Mouse (Mus musculus) CD4-positive, CD25-positive, alpha-beta regulatory T cell, adult 4 months (primary cell): ENCODE results near the gene Foxp1. TPM values are rescaled to one million over a fixed set of nuclear protein-coding genes. Genes with fewer than 3 reads are reported as not detected.

Experiments used
- ATAC-seq: one replicate; pipeline ENCODE4 v1.8.0; 2017
- polyA plus RNA-seq, 2 experiments: library from polyadenylated mRNA; unstranded; fragments of 100-300 nt; shearing (Covaris generic); gene quantifications; one replicate each; pipeline ENCODE4 v1.2.1; 2017

The Foxp1 gene
- polyA plus RNA-seq, 2 experiments from 2014 or later = 275 to 341 TPM

GRCm38 (mm10) chr6:99204052-99204779 is 318.3 kb downstream of the Foxp1 start:
- ATAC-seq = no peak

- ATAC-seq = no peak
These were observed 319.3 kb downstream of the Foxp1 start for GRCm38 (mm10) chr6:99203231-99203630.

GRCm38 (mm10) chr6:99202781-99203180 is 319.7 kb downstream of the Foxp1 start:
- ATAC-seq = no peak

- peak; percentile 11 for ATAC-seq
These were observed 321.2 kb downstream of the Foxp1 start for GRCm38 (mm10) chr6:99201271-99201705.

DNA sequence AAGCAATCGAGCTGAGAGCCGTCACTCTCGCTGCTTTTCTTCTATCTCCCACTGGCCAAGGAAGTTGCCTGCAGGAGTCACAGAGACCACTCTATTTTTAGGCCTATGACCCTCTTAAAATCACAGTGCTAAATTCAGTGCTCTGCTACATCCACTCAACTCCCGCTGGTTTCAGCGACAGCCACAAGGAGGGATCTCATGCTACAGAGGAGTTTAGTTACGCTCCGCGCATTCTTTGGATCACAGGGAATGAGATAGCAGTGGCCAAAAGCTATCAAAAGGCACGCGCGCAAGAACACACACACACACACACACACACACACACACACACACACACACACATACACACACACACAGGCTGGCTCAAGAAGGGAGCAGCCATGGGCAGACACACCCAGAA is 321.9 kb downstream of the Foxp1 start:
- peak; percentile 39 for ATAC-seq

- no peak for ATAC-seq
These were observed 323.2 kb downstream of the Foxp1 start for GRCm38 (mm10) chr6:99199277-99199676.

- no peak for ATAC-seq
These were observed 328.8 kb downstream of the Foxp1 start for GRCm38 (mm10) chr6:99193697-99194096.

DNA sequence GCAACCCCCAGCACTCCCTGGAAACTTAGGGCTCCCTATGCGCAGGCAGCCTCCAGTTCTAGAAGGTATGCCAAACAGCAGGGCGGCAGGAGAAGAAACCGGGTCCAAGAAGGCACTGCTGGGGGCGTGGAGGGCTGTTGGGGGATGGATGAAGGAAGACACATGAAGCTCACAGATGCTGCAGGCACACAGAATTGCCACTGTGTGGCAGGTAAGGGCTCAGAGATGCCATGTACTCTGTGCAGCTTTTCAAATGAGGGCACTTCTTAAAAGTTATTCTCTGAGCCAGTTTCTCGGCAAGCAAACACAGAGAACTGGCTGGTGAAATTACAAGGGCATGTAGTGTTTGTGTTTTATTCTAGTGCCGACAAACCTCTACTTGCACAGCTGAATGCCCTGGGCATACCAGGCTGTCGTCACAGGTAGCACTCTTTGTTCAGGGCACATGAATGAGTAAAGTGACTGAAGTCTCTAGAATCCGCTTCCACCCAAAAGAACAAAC is 330.8 kb downstream of the Foxp1 start:
- ATAC-seq = peak; percentile 35

DNA sequence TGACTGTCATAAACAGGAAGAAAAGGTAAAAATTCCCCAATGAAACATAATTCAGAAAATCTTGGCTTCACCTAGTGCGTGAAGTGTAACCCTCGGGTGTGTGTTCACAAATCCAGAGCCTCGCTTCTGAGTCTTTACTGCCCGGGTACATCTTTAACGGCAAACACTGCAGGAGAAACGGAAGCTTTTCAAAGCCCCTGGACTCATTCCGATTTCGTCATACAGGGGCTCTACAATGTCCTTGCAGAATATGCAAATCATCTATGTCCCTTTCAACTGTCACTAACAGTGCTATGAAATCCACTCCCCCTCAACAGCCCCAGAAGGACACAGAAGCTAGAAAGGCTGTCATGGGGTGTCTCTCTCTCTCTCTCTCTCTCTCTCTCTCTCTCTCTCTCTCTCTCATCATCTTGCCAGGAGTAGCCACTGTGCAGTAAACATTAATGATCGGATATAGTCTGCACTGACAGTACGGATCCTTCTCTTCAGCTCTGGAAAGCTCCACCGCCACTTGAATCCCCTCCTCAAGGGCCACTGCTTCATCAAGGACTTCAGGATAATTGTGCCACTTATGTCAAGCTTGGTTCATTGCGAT is 331.4 kb downstream of the Foxp1 start:
- ATAC-seq = no peak

DNA sequence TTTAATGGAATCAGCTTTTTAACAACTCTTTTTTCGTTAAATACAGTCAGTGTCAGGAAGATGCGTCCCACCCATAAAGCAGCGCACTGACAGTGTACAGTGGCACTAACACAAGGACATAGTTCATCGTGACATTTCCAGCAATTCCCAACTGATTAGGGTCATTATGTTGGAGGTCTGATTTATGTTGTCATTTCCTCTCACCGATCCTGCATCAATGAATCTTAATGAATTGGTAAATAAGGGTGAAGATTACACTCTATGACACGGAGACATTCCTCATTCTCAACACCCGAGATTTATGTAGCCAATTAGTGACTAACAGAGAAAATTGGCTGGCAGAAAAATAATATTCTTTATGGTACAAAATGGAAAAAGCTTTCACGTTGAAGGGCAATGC is 332.6 kb downstream of the Foxp1 start:
- no peak for ATAC-seq

DNA sequence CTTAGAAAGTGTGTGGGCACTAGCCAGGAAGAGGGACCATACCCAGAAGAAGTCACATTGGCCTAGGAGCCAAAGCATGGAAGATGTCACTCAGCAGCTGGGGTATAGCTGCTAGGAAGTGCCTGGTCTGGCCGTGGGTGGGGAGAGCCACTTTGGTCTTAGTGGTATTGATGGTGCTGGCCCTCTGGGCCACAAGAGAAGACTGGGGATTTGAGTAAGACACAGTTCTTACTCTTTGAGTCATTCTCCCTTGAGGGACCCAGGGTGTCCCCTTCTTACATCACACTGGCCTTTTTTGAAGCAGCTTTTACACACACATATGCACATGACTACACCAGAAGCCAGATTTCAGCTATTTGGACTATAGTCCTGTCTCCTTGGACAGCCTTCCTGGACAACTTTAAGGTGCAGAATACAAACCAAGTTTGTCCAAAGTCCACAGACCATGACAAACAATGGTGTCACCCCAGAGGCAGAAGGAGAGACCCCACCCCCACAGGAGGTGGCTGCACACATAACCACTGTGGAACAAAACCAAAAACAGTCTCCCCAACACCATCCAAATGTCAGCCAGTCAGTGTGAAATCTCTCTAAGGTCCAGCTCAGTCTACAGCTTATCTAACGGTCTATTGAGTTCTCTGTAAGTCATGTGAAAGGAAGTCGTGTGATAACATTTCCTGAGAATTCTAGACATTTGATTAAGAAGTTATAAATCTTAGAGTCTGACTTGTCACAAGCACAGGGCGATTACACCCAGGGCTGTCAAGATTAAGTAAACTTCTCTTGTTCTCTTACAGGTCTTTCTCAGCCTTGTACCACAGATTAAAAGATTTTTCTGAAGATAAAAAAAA is 333.9 kb downstream of the Foxp1 start:
- ATAC-seq = peak; percentile 32

DNA sequence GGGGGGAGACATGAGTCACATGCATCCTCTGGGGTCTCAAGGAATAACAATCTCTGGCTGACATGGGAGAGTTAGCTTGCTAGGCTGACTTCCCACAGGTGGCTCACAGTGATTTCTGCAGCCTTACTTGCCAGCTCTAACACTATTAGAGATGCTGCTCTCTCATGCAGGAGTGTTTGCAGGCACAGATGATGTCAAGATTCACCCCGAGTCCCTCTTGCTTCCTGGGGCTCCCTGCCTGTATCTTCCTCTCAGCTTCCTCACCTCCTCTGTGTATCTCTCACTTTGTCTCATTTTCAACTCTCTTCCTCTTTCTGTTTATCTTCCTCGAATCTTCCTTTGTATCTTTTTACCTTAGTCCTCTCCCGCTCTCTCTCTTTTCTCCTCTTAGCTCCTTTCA is 334.6 kb downstream of the Foxp1 start:
- ATAC-seq = peak; percentile 27

GRCm38 (mm10) chr6:99187415-99187814 is 335.1 kb downstream of the Foxp1 start:
- ATAC-seq = no peak

GRCm38 (mm10) chr6:99186569-99186968 is 336.0 kb downstream of the Foxp1 start:
- ATAC-seq = no peak

- no peak for ATAC-seq
These were observed 336.7 kb downstream of the Foxp1 start for GRCm38 (mm10) chr6:99185797-99186196.

DNA sequence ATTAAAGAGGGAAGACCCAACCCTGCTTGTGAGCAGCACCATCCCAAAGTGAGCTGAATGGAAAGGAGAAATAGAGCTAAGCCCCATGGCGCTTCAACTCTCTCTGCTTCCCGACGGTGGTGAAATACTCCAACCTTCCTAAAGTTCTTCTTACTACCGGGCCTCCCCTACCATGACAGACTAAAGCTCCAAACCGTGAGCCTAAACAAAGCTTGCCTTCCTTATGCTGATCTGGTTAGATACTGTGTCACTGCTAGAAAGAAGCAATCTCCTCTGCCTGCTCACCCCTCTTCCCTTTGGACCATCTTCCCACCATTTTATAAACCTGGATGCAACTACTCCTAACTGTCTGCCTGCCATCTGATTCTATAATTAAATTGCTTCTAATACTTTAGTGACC is 338.5 kb downstream of the Foxp1 start:
- ATAC-seq = no peak

- no peak for ATAC-seq
These were observed 339.7 kb downstream of the Foxp1 start for GRCm38 (mm10) chr6:99182777-99183176.

GRCm38 (mm10) chr6:99176216-99176615 is 346.3 kb downstream of the Foxp1 start:
- ATAC-seq = peak; percentile 14

DNA sequence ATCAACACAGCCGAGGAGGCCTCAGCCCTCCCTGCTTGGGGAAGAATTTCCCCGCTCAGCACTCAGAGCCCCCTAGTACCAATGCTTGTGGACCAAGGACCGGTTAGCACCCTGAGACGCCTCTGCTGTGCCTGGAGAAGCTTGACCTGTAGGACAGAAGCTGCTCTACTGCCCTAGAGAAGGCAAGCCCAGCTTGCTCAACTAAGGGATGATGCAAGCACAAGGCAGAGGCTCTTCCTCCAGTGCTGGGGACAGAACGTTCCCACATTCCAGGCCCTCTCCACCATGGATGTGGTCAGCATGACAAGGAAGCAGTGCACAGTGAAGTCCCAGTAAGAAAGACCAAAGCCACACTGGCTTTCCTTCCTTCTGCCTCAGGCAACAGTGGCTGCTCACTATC is 347.1 kb downstream of the Foxp1 start:
- no peak for ATAC-seq

GRCm38 (mm10) chr6:99173902-99174210 is 348.7 kb downstream of the Foxp1 start:
- ATAC-seq = no peak

GRCm38 (mm10) chr6:99173066-99173901 is 349.2 kb downstream of the Foxp1 start:
- no peak for ATAC-seq

GRCm38 (mm10) chr6:99172589-99172986 is 349.9 kb downstream of the Foxp1 start:
- peak; percentile 33 for ATAC-seq
